9 mouse cellular contexts compared by ENCODE assay signal in the genomic region with DNA sequence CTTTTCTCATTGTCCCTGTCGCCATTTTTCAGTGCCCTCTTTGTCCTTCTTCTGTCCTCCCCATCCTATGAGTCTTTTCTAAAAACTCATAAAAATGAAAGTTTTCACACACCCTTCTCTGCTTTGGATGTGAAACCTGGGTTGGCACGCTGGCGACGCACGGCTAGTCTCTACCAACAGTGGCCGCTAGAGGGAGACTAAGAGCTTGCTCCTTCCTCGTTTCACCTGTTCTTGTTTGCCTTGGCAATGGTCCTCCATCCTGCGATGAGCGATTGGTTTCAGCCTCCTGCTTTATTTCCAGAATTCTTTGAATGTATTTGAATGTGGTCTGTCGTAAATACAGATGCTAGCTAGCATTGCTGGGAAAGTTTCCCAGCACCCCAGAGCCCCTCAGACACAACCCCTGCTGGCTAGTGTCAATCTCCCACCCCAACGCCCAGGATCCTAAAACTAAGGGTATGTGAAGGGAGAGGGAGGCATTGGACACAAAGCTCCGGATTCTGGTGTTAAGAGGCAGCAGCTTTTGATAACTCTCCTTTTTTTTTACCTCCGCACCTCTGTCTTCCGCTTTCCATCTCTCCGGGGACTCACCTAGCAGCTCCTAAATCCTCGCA.
DNase-seq lines count a peak whose midpoint lies in the region; ATAC-seq lines count a peak whose summit lies in the region.
"Had no signal": no experiment of that assay in that cellular context is flagged by ENCODE, and none has a peak within 500 bp of the region (broad histone marks: within the 10 kb centered on the region; RNA-seq: fewer than 3 reads in every experiment).

No protein-coding gene starts in this region.

- H3K27ac ChIP-seq in hindbrain, embryonic 13.5 days = no peak overlapping the region
- H3K27ac ChIP-seq: limb, embryonic 12.5 days had no signal

- H3K27me3 ChIP-seq in hindbrain, embryonic 13.5 days = 0 out of 2 replicates have a peak, but pooled peaks cover 6% of the 10 kb centered on the region
- H3K27me3 ChIP-seq: limb, embryonic 12.5 days had no signal

- H3K9me3 ChIP-seq in hindbrain, embryonic 13.5 days = no peaks in the 10 kb centered on the region
- H3K9me3 ChIP-seq: limb, embryonic 12.5 days had no signal

- H3K4me3 ChIP-seq in hindbrain, embryonic 13.5 days = no peak overlapping the region
- H3K4me3 ChIP-seq: limb, embryonic 12.5 days had no signal

- no peaks in the 10 kb centered on the region for H3K36me3 ChIP-seq in hindbrain, embryonic 13.5 days
- H3K36me3 ChIP-seq: limb, embryonic 12.5 days had no signal

- WGBS in hindbrain, embryonic 13.5 days = 35% methylated on average over 16 of the region's 16 CpGs

- peak; percentile 65 for DNase-seq in MEL-GATA-1-ER (ENCODE audit: extremely low read depth, low read depth)
- peak; percentile 67 for DNase-seq in cerebellum, adult 9-10 months
- DNase-seq in frontal cortex, postnatal 25 days (ENCODE audit: low spot score in 2 of 2) = peak; percentile 81 to 84
- peak; percentile 84 to 88 for DNase-seq in layer of hippocampus, postnatal 10 days (ENCODE audit: low spot score in 2 of 2)
- DNase-seq in lung, postnatal 25 days (ENCODE audit: low spot score) = peak; percentile 85
- peak; percentile 85 for DNase-seq in retina, embryonic 14.5 days (ENCODE audit: low spot score)
- DNase-seq in thymus, postnatal 36 days = peak; percentile 71 to 78

- peak; percentile 63; the same call in 1 of the 2 replicates for ATAC-seq in hindbrain, embryonic 13.5 days (ENCODE audit: low FRiP score)

- H3K4me2 ChIP-seq in hindbrain, embryonic 13.5 days = no peak overlapping the region
- H3K4me2 ChIP-seq: limb, embryonic 12.5 days had no signal

- H3K4me1 ChIP-seq in hindbrain, embryonic 13.5 days (replicated peaks) = no peaks in the 10 kb centered on the region

- no peak overlapping the region for H3K9ac ChIP-seq in hindbrain, embryonic 13.5 days
- H3K9ac ChIP-seq: limb, embryonic 12.5 days had no signal
